Mouse (Mus musculus) c-Kit-negative CD71-positive TER-119-positive erythroid progenitor cells, embryonic 14.5 days (primary cell): ENCODE measurements around the gene Bad.

ENCODE experiments used
- DNase-seq: peaks from one replicate; pipeline ENCODE4 v3.0.0-alpha.2; 2013; ENCODE audit warnings: low read depth, low spot score

Gene Bad

GRCm38 (mm10) chr19:6968491-6969271 lies 27.0 kb downstream of the Bad start:
- no peak for DNase-seq

DNA sequence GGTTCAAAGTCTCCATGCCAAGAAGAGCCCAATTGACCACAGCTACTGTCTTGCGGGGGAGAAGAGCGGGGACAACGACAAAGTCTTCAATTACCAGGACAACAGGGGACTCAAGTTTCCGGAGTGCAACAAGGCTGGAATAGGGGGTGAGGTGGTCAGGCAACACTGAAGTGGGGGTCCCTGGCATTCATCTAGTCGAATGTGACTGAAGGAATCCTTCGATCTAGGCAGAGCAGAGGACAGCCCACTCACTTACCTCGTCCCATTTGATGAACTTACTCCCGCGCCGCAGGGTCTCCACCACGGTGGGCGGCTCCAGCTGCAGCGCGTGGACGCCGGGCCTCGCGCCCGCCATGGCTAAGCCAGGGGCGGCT lies 27.6 kb downstream of the Bad start:
- DNase-seq = no peak

DNA sequence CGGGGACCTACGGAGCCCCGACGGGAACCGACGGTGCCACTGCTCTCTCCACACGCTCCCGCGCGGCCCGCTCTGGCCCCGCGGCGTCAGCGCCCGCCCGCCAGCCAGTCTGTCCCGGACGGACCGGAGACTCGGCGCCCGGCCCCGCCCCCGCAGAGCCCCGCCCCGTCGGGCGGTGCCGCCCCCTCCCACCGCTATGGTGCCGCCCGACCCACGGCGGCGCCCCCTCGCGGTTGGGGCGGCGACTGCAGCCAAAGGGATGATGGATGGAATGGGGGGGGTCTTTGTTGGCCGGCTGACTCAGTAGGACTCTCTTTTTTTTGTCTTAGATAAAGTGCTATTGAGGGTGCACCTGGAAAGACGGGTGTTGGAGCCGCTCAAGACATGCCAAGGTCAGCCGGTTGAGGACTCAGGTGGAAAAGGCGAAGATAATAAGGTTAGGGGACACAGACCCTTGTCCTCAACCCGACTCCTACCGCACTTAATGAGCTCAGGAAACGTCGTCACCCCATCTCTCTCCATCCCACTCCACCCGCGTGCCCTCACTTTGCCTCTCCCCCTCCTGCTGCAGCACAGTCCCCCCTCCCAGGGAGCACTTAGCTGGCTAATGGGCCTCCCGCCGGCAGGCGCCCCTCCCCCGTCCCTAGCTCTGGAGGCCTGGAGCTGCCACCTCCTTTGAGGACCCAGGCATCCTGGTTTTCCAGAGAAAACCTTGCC lies 28.2 kb downstream of the Bad start:
- DNase-seq = no peak

- no peak for DNase-seq
Observed at GRCm38 (mm10) chr19:6970460-6971085, 28.9 kb downstream of the Bad start.

- DNase-seq = no peak
Observed at GRCm38 (mm10) chr19:6971644-6972043, 30.0 kb downstream of the Bad start.

DNA sequence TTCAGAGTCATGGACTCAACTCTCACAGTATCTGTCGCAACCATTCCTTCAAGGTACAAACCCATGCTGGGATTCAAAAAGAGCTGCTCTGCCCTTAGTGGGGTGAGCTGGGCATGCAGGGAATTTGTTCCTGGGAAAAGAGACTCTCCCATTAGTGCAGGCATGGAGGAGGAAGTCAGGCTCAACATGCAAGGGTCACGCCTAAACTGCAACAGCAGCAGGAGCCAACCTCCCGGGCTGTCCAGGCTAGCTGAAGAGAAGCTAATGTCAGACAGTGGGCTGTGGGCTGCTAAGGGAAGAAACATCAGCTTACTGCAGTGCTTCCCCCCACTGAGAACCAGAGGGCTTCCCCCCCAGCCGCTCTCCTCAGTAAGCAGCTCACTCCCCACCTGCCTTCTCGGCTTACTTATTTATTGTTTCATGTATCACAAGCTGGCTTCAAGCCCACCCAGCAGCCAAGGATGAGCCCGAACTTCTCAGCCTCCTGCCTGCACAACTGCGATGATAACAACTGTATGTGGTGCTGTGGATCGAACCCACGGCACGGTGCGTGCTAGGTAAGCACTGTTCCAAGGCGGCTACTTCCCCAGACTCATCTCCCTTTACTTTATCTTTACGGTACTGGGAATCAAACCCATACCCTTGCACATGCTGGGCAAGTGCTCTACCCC lies 30.7 kb downstream of the Bad start:
- no peak for DNase-seq

GRCm38 (mm10) chr19:6973581-6974190 lies 32.0 kb downstream of the Bad start:
- no peak for DNase-seq

GRCm38 (mm10) chr19:6974211-6975205 lies 32.8 kb downstream of the Bad start, which contains the start of gene Ppp1r14b:
Gene Ppp1r14b (plus strand): TSS chr19:6974968.
- DNase-seq = peak; percentile 60

- no peak for DNase-seq
Observed at GRCm38 (mm10) chr19:6975537-6976521, 34.2 kb downstream of the Bad start, which contains the start of gene Plcb3. Gene Plcb3 (minus strand): TSS chr19:6976470.

DNA sequence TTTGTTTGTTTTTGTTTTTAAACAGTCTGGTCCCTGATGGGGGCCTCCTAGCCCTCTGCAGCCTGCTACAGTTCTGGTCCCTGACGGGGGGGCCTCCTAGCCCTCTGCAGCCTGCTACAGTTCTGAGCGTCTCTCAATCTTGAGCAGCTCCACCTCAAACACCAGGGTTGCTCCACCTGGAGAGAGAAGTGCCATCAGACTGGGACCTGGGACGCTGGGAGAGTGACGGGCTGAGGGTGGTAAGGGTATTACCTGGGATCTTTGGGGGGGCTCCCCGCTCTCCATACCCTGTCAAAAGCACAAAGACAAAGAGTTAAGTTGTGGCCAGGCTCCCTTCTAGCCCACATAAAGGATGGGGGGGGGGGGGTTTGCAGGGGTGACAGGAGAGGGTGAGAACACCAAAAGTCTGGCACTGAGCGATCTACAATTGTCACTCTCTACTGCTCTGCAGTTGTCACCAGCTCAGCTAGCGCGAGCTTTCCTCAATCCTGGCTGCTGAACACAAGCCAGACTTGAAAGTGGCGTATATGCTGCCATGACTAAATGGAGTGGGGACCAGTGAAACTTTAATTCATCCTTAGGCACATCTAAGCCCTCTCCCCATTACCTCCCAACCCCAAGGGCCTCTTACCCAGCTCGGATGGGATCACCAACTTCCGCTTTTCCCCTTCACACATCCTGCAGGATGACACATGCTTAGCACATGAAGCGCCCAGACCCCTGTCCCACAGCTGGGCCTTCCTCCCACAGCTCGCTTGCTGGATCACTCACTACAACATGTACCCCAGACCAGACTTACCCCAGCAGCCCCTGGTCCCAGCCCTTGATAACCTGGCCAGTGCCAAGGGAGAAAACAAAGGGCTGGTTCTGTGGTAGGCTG lies 36.3 kb downstream of the Bad start:
- no peak for DNase-seq

- no peak for DNase-seq
Observed at GRCm38 (mm10) chr19:6978639-6978974, 36.9 kb downstream of the Bad start.

DNA sequence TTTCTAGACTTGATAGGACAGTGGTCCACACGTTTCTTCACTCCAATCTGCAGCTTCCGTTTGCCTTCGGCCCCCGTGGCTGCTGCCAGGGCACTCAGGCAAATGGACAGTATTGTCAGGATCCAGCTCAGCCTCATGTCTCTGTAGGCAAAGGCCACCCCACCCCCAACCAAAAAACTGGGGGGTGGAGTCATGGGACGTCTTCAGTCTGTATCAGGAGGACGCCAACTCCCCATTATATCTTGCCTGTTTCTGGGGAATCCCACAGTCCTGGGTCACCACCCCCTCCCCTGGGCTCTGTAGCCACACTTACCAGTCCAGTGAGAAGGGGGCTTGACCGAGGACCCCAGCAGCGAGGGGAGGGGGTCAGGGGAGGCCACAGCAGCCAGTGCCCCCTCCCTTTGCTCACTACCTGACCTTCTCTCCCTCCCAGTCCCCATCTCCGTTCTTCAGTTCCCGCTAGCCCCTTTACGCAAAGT lies 37.4 kb downstream of the Bad start:
- DNase-seq = no peak

DNA sequence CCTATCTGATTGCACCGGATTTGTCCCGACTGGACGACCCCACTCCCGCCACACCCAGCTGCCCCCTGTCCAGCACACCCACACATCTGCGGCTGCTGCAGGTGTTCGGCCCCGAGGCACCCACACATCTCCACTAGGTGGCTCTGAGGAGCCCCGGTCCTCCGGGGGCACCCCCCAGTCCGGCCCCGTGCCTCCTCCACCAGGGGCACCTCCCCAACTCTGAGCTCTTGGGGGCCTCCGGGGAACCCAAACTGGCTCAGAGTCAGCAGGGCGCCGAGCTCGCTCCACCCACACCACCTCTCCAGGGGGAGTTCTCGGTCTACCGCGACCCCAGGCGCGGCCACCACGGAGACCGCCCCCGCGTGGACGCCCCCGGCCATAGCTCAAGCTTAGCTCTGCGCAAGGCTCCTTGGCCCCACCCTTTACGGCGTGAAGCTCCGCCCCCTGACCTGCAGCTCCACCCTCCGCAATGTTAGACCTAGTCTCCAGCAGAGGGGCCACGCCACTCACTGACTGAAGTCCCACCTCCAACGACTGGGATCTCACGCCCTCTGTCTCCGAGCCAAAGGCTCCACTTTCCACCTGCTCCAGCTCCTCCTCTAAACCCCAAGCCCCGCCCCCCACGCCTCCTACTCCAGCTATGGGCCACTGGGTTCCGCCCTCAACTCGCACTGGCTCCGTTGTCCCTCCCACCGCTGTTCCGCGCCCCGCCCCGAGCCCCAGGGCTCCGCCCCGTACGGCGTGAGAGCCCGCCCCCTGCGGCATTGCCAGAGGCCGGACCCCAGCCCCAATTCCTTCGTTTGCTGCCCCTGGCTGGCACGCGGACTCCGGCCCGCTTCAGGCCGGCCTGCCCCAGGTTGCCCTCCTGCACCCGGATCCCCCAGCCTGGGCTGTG lies 38.1 kb downstream of the Bad start:
- peak; percentile 98 for DNase-seq

GRCm38 (mm10) chr19:6980381-6981093 lies 38.9 kb downstream of the Bad start, which contains the start of gene Fkbp2:
Gene Fkbp2 (minus strand): TSS chr19:6980501.
- peak; percentile 99 for DNase-seq

DNA sequence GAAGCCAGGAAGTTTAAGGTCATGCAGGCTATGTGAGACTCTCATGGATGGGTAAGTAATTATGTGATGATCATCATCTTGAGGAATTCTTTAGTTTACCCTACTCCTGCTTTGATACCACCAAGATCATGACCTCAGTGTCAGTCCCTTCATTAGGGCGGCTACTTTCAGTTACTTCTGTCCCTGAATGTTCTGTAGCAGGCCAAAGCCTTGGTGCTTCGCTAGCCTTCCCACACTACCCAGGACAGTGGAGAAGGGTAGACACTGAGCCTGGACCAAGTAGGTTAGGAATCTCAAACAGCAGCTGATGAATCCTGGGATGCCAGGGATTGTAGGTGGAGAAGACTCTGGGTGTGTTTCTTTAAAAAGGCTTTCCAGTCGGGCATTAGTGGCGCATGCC lies 39.8 kb downstream of the Bad start:
- DNase-seq = no peak

DNA sequence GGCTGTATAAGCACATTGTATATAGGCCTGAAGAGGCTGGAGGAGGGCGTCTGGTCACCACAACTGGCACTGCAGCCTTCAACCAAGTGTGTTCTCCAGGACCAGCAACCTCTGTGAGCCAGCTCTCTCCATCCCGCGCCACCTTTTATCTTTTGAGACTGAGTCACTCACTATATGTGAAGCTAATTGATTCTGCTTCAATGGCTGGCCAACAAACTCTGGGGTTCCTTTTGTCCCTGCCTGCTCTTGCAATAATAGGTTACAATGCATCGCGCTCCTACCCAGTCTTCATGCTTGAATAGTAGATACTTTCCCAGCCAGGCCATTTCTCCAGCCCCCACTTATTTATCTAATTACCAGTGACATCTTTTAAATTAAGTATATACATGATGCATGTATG lies 42.0 kb downstream of the Bad start:
- no peak for DNase-seq
